Mouse (Mus musculus): Measurements from ENCODE around the gene Gm43518.

The Gm43518 gene

DNA sequence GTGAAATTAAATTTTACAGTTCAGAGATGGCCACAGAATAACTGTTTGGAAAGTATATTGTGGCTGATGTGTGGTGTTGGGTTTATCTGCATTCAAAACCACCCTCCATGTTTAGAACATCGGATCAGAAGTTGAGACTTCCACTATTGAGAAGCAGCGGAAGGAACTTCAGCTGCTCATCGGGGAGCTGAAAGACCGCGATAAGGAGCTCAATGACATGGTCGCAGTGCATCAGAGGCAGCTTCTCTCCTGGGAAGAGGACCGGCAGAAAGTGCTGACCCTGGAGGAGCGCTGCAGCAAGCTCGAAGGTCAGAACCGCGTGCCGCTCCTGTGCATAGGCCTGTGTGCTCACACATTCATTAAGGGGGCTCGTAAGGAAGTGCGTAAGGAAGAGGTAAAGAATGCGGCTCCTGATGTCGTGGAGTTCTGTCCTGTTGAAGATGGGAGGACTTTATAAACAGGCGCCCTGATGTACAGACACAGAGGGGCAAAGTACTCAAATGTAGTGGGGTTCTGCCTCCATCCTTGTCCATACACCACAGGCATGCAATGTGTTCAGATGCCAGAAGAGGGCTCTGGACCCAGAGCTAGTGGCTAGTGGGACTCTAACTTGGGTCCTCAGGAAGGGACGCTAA lies 6.9 kb downstream of the Gm43518 start:
- no peak for DNase-seq (ENCODE audit: low spot score)

DNA sequence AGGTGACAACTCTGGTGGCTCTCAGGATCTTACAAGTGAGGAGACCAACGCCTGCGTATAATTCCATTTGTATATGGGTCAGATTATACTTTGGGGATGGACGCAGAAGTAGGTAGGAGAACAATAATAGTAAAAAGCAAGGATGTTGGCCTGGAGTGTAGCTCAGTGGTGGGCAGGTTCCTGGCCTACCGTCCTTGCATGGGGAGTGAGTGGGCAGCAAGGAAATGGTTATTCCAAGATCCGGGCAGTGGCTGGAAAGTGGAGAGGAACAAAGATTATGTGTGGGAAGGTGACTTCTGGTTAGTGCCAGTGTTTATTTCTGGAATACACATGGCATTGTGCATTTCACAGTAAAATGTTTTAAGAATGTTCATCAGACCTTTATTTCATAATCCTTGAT lies 8.7 kb downstream of the Gm43518 start:
- DNase-seq (ENCODE audit: low spot score) = no peak

GRCm38 (mm10) chr5:123938479-123938878 lies 11.3 kb downstream of the Gm43518 start:
- DNase-seq (ENCODE audit: low spot score) = no peak

DNA sequence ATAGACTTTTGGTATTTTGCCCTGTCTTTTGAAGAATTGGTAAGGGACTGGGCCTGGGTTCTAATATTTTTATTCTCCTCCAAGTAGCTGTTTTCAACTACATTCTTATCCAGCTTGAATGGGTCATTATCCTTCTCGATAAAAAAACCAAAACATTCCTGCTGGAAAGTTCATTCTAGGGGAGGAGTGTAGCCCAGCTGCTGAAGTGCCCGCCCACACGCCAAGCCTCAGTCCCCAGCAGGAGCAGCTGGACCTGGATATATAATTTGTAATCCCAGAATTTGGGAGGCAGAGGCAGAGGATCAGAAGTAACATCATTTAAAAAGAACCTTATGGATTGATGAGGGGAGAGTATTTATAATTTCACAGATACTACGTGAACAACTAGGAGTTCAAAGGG lies 19.3 kb downstream of the Gm43518 start:
- no peak for DNase-seq (ENCODE audit: low spot score)

GRCm38 (mm10) chr5:123947041-123947761 lies 20.0 kb downstream of the Gm43518 start:
- DNase-seq (ENCODE audit: low spot score) = no peak

- DNase-seq (ENCODE audit: low spot score) = no peak
Observed at GRCm38 (mm10) chr5:123952365-123953045, 25.3 kb downstream of the Gm43518 start.

DNA sequence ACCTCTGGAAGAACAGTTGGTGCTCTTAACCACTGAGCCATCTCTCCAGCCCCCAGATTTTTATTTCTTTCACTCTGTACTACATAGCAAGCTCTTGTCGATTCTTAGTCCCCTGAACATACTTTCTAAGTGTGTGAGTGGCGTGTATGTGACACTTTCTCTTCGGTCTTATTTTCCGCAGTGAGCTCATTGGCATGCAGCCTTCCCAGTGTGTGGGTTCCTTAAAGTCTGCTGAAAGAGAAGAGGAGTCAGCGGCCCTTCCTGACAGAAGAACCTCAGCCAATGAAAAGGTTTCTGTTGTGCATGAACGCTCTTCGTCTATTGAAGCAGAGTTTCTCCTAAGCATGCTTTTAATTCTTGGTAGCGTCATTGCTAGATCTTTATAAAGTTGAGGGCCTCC lies 30.0 kb downstream of the Gm43518 start:
- no peak for DNase-seq (ENCODE audit: low spot score)

DNA sequence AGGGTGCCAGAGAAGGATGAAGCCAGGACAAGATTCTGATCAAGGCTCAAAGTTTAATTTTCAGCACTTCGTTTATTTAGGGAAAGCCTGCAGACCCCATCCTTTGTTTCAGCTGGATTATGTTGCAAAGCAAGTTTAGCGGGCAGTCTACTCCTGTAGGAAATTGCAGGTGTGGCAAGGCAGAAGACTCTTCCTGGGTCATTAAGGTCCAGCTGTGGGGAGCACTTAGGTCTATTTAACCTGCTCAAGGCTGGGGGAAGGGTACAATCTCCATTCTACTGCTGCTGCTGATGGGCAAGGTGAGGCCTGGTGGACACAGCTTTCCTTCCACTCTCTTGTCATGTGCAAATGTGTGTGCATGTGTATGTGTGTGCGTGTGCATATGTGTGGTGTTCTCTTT lies 31.8 kb downstream of the Gm43518 start:
- DNase-seq (ENCODE audit: low spot score) = no peak

- DNase-seq (ENCODE audit: low spot score) = no peak
Observed at GRCm38 (mm10) chr5:123960129-123960528, 32.9 kb downstream of the Gm43518 start.

DNA sequence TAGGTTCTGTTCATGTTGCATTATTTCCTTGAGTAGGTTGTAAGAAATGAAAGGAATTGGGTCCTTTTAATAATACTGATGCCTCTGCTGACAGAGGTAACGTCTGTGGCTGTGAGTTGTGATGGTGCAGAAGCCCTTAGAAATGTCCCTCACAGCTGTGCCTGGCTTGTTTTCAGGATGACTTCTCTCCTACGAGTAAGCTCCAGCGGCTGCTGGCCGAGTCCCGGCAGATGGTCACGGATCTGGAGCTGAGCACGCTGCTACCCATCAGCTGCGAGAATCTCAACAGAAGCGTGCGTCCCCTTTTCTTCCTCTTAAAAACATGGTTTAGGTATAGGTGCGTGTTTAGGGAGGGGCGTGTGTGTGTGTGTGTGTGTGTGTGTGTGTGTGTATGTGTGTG lies 33.8 kb downstream of the Gm43518 start:
- DNase-seq (ENCODE audit: low spot score) = no peak

GRCm38 (mm10) chr5:123964208-123964607 lies 37.0 kb downstream of the Gm43518 start:
- no peak for DNase-seq (ENCODE audit: low spot score)

DNA sequence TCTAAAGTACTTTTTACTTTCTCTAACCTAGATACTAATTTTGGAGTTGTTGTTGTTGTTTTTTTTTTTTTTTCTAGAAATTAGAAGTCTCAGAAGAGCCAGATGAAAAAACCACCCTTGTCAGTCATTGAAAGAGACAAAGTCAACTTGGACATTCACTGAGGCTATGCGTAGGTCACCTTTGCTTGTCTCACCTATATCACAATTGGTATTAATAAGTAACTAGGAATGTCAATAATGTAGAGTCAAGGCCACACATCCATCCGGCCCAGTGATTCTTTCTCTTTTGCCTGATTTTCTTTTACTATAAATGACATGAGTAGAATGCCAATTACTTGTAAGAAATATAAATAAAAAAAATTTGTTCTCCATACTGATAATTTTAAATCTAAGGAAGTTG lies 39.5 kb downstream of the Gm43518 start:
- DNase-seq (ENCODE audit: low spot score) = no peak

DNA sequence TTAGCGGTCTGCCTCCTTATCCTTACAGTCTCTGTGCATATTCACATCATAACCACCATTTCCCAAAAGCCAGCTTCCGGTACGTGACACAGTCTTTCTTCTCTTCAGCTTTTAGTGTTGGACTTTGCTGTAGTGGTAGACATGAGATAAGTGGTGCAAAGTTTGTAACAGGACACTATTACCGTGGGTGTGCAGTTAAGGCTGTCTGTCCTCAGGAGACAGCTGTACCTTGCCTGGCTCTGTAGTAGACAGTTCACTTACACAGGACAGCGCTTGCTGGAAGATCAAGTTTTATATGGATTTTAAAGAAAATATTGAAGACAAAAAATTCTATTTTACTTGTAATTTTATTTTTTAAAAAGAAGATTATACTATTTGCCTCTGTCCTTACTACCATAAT lies 41.2 kb downstream of the Gm43518 start:
- no peak for DNase-seq (ENCODE audit: low spot score)

DNA sequence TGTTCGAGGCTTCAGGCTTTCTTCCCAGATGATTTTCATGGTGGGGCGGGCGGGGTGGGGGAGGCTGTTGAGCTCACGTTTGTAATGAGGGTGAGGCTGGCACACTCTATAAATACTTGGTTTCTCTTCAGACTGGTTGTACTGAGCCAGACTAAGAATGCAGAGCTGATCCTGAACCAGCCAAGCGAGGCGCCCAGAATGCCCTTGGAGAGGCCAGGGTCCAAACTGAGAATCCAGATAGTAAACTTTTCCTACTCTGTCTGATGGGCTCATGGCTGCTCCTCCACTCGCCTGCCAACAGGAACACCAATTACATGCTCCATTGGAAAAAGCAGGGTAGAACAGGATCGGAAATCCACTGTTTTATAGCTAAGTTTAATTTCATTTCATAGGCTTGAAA lies 42.0 kb downstream of the Gm43518 start:
- no peak for DNase-seq (ENCODE audit: low spot score)

- no peak for DNase-seq (ENCODE audit: low spot score)
Observed at GRCm38 (mm10) chr5:123970576-123970975, 43.4 kb downstream of the Gm43518 start.

- no peak for DNase-seq (ENCODE audit: low spot score)
Observed at GRCm38 (mm10) chr5:123972453-123972852, 45.2 kb downstream of the Gm43518 start.

GRCm38 (mm10) chr5:123973299-123974178 lies 46.3 kb downstream of the Gm43518 start, which contains the start of gene Hip1r:
Gene Hip1r (plus strand): TSS chr5:123973628.
- peak; percentile 77 for DNase-seq (ENCODE audit: low spot score)

GRCm38 (mm10) chr5:123974179-123974485 lies 46.9 kb downstream of the Gm43518 start:
- no peak for DNase-seq (ENCODE audit: low spot score)

DNA sequence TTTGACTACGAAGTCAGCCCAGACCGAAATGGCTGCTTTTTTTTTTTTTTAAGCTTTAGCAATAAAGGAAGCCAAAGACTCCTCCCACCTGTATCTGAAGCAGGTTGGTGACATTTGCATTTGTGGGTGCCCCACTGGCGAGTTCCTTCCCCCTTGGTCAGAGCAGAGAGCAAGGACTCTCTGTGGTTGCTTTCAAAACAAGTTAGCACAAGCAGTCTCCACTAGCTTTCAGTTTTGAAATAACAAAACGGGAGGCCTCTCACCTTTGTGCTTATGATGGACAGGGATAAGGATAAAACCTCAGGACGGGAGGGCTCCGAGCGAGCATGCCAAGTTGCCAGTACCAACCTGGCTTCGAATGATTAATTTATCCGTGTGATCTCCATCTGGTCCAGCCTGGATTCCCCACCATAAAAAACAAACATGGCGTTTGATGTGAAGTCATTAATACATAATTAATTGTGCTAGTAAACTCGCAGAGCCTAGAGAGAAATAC lies 47.4 kb downstream of the Gm43518 start:
- no peak for DNase-seq (ENCODE audit: low spot score)

DNA sequence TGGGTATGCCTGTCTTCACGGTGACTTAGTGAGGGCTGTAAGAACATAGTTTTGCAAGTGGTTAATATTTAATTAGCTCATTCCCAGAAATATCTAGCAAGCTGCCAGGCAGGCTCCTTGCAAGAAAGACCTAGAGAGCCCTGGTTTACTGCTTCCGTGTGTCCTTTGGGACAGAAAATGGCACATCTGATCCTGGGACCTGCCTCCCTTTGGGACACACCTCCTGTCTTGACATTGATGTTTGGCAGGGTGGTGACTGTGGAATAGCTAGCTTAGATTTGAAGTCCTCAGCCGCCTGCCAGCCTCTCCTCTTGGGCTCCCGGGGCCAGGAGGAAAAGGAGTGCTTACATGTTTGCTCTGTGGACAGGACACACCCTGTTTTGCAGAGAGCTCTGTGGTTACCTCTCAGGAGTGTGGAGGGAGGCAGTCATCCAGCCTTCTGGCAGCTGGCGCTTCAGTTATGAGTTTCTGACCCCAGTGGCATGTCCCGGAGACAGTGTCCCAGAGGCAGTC lies 48.5 kb downstream of the Gm43518 start:
- no peak for DNase-seq (ENCODE audit: low spot score)

GRCm38 (mm10) chr5:123977231-123977630 lies 50.0 kb downstream of the Gm43518 start:
- no peak for DNase-seq (ENCODE audit: low spot score)

GRCm38 (mm10) chr5:123978131-123978530 lies 50.9 kb downstream of the Gm43518 start:
- no peak for DNase-seq (ENCODE audit: low spot score)
